Mouse (Mus musculus) left cerebral cortex, adult 11 months (tissue): ENCODE data around the gene Plch2.
A peak's percentile ranks its signal among the peaks of the same experiment; 100 is the strongest.

Source experiments
- DNase-seq: peaks from one replicate; pipeline ENCODE4 v3.0.0; 2022; ENCODE audit warnings: low spot score

Gene Plch2

DNA sequence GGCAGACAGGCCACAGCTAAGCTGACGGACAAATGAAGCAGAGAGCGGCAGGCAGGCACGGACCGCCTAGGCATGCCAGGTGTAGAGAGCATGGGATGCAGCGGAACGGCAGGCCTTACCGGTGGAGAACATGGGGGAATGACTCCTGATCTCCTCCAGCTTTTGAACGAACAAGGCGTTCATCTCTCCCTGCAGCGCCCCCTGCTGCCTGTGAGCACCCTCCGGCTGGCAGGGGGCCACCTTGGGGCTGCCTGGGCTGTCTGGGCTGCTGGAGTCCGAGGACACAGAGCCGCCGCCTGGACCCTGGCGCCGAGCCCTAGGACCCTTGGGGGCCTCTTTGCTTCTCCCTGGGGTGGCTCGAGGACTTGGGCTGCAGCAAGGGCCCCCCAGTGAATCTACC lies 70.5 kb downstream of the Plch2 start:
- DNase-seq: peak; percentile 65

DNA sequence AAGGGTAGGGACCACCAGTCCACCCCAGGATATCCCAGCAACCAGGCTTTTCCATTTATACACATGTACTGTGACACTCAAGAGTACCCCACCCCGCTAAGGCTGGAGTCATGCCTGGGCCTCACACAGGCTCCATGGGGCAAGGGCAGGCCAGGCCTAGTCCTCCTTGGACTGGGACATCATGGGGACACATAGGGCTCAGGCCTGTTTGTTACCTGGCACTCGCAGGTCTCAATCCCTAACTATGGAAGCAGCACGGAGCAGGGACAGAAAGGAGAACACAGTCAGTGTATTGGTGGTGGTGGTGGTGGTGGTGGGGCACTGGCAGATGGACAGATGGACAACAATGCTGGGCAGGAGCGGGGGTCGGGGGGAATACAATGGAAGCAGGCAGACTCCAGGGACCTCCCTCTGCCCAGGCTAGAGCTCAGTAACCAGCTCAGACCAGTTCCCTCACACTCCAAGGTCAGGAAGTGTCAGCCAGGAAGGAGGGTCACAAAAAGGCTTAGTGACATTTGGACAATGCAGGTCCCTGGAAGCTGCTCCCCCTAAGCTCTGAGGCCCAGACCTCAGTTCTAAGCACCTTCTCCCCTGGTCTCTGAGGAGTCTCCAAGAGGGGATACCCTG lies 71.3 kb downstream of the Plch2 start:
- no peak for DNase-seq

GRCm38 (mm10) chr4:154983767-154984166 lies 72.8 kb downstream of the Plch2 start:
- DNase-seq: no peak

DNA sequence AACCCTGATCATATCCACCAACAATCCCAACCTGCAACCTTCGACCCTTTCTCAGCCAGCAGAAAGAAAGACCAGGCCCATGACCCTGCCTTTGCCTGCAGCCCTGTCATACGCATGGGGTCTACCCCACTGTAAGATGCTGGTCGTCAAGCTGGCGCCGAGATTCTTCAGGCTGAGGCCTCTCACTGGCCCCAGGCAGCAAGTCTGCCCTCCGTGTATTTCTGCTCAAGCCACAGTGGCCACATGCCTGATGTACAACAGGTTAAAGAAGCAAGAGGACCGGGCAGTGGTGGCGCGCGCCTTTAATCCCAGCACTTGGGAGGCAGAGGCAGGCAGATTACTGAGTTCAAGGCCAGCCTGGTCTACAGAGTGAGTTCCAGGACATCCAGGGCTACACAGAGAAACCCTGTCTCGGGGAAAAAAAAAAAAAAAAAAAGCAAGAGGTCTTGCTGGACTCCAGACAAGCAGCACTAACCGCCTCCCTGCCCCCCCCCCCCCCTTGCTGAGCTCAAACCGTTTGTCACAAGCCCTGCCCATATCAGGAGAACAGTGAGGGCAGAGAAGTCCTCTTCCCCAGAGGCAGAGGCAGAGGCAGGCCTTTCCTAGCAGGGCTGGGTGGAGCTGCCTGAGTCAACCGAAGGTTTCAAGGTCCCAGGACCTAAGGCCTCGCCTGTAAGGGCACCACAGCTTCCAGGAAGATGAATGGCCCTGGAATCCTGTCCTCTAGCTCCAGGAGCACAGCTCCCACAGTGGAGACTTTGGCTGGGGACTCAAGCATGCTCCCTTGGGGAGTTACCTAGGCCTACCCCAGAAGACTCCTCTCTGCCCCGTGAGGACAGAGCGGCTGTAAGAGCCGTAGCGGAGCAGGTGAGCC lies 74.1 kb downstream of the Plch2 start:
- DNase-seq: no peak

GRCm38 (mm10) chr4:154981530-154981929 lies 75.1 kb downstream of the Plch2 start:
- peak; percentile 63 for DNase-seq

- no peak for DNase-seq
Observed at GRCm38 (mm10) chr4:154981076-154981475, 75.5 kb downstream of the Plch2 start.

DNA sequence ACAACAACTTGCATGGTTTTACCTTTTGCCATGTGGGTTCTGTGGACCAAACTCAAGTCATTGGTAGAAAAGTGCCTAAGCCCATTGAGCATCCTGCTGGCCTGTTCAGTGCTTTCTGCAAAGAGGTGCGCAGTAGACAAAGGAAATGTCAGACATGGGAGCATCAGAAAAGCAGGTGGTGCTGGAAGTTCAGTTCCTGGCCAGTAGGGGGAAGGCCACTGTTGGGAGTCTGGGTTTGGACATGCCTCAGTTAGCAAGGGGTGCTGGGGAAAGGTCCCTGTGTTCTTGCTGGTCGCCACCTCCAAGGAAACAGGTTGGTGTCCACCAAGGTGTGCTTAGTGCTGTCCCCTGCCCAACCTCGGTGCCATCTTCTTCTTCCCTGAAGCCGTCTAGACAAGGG lies 76.5 kb downstream of the Plch2 start:
- no peak for DNase-seq

- no peak for DNase-seq
Observed at GRCm38 (mm10) chr4:154974163-154974611, 82.4 kb downstream of the Plch2 start.

DNA sequence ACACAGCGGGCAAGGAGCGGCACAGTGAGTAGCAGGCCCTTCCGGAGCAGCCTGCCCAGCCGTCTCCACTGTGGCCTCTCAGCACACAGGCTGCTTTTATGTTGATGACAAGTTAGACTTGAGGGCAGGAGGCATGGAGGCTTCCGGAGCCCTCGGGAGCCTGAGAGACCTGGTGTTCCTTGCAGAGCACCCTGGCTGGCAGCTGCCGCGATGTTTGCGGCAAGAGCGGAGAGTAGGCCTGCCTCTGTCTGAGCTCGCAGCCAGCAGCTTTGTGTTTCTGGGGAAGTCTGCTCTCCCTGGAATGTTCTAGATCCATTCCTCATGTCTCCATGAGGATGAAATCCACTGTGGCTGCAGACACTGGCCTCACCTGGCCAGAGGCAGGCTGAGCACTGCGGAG lies 84.0 kb downstream of the Plch2 start:
- no peak for DNase-seq

DNA sequence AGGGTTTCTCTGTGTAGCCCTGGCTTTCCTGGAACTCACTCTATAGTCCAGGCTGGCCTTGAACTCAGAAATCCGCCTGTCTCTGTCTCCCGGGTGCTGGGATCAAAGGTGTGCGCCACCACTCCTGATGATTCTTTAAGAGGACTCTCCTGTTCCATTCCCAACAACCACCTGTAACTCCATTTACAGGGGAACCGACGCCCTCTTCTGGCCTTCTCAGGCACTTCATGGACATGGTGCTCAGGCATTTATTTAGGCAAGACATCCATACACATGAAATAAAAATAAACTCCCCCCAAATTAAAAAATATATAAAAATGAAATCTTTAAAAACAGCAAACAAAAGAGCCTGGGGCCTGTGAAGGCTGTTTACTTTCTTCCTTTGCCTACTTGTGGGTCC lies 89.4 kb downstream of the Plch2 start:
- DNase-seq: no peak

- DNase-seq: no peak
Observed at GRCm38 (mm10) chr4:154965856-154966255, 90.7 kb downstream of the Plch2 start.

- DNase-seq: no peak
Observed at GRCm38 (mm10) chr4:154964581-154965235, 91.9 kb downstream of the Plch2 start.

DNA sequence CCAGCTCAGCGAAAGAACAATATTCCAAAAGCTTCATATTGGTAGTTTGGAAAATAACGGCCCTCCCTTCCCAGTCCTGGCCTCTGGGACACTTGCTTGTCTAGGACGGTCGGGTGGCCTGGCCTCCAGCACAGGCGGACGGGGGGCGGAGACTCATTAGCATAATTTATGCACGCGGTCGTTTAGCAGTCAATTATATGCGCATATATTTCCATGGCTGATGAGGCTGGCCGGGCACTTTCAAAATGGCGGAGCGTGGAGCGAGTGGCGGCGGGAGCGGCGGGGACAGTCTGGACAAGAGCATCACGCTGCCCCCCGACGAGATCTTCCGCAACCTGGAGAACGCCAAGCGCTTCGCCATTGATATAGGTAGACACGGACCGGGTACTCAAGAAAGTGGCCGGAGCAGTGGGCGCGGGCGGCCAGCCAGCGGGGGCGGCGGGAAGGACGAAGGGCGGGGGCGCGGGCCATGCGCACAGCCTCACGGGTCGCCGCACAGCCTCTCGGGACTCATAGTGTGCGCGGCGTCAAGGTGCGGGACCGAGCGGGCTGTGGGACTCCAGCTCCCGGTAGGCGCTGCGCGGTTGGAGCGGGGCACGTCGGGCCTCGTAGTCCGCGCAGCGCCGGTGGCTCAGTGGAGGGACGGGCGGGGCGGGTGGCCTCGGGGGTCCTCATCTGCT lies 92.5 kb downstream of the Plch2 start, which contains the start of gene Pank4:
Gene Pank4 (plus strand): TSS at position 223 of the 680 bp plus-strand sequence.
- peak; percentile 87 for DNase-seq

DNA sequence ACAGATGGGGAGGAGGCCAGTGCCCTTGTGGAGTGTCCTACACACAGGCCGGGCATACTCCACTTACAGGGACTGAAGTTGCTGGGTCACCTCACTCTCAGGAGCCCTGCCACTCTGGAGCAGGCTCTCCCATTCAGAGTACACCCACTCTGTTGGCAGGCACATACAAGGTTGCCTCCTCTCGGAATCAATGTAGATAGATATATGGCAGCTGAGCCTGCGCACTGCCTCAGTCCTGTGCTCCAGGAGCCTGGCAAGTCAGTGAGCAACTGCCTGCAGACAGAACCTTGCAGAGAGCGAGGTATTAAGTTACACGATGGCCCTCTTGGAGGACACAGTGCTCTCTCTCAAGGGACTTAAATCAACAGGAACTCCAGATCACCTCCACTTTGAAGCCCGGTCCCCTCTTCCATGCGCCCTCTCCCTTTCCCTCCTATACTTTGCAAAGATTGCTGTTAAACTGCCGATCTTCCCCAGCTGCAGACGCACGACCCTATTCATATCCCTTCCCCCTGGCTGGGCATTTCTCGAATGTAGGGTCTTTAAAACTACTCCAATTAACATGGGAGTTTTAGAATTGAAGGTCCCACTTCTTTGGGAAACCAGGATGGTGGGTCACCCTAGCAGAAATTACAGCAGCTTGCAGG lies 93.3 kb downstream of the Plch2 start:
- DNase-seq: no peak

DNA sequence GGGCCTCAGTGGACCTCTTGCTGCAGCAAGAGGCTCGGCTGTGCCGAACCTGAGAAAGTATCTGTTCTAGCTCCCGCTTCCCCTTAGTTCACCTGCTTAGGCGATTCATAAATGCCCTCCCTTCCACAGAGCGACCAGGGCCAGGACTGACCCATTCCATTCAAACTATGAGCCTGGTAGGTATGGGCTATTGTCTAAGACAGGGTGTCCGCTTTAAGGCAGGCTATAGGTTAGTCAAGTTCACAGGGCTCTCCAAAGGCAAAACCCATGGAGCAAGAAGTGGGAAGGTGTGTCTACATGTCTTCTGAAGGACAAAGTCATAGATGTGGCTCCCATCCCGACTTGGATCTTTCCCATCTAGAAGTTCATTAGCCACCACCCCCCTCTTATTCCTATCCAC lies 93.9 kb downstream of the Plch2 start:
- no peak for DNase-seq

DNA sequence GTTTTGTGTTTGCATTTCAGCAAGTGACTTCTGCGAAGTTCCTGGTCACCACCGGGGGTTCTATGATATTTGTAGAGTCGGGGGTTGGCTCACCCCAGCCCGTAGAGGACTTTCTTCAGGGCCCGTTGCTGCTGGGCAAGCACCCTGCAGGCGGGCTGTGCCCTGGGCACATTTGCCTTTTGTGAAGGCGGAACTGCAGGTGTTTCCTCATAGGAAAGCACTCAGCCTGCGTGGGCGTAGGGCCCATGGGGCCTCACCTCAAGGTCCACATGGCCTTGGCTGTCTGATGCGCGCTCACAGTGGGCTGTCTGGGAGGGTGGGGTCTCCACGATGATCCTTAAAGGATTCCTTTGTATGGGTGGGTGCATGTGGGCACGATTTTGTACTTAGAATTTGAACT lies 94.7 kb downstream of the Plch2 start:
- DNase-seq: no peak

GRCm38 (mm10) chr4:154961226-154961738 lies 95.3 kb downstream of the Plch2 start:
- DNase-seq: no peak

DNA sequence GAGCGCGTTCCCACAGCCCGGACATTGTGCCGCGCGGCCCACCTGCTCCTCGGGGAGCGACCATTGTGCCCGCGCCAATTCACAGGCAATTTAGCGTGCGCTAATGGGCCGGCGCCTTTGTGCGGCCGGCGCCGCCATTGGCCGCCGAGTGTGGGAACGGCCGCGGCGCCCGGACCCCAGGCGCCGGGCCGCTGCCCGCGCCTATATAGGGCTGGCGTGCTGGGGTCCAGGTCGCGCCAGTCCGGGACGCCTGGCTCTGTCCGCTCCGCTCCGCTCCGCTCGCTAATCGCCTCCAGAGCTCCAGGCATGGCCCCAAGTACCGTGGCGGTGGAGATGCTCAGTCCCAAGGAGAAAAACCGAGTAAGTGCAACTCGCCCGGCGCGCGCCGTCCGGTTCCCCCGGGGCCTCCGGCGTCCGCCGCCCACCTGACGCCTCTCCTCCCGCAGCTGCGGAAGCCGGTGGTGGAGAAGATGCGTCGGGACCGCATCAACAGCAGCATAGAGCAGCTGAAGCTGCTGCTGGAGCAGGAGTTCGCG lies 95.8 kb downstream of the Plch2 start, which contains the start of gene Hes5:
Gene Hes5 (plus strand): TSS at position 234 of the 536 bp plus-strand sequence.
- no peak for DNase-seq

- DNase-seq: no peak
Observed at GRCm38 (mm10) chr4:154960021-154960689, 96.4 kb downstream of the Plch2 start.

DNA sequence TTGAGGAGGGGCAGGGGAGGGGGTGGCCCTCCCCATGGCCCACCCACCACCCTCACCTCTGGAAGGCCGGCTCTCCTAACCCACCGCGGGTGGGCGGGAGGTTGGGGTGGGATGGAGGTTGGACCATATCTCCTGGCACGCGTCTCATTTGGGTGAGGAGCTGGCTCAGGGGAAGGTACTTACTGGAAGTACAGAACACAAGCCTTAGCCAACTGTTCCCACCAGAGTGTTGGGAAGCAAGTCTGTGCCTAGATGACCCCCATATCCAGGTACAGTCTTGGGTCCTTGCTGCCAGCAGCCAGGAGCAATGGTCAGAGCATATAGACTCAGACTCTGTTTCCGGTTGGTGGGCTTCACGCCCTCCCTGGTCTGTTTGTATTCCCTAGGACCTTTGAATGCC lies 98.0 kb downstream of the Plch2 start:
- DNase-seq: no peak

DNA sequence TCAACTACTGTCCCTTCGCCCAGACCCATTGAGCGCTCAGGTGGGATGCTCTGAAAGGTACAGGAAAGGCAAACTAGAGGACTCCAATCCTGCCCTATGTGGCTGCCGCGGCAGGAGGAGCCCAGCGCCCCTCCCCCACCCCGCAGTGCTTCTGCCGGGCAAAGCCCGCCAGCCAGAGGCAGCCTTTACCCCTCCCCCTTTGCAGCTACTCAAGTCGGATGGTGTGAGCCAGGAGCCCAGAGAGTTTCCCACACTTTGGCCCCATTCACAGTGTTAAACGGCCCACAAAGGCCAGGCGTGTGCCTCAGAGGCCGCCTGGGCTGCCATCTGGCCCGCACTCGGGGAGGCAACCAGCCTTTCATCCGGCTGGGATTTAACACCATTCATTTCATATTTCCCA lies 98.4 kb downstream of the Plch2 start:
- DNase-seq: no peak
